Mouse (Mus musculus) liver, adult 10 weeks (tissue): ENCODE results near the gene Slitrk1. TPM values are rescaled to one million over a fixed set of nuclear protein-coding genes. Genes with fewer than 3 reads are reported as not detected.

Experiments
- polyA plus RNA-seq: library from polyadenylated mRNA; stranded (reverse); fragments of 350-450 nt; fragmentation: Illumina TruSeq; extraction: RNeasy Lipid Tissue Mini Kit (QIAGEN cat#74804); gene quantifications from one replicate; pipeline ENCODE4 v1.2.3, GENCODE M21; 2014; ENCODE audit warnings: low read depth, low replicate concordance

Gene Slitrk1
- polyA plus RNA-seq: not detected

DNA sequence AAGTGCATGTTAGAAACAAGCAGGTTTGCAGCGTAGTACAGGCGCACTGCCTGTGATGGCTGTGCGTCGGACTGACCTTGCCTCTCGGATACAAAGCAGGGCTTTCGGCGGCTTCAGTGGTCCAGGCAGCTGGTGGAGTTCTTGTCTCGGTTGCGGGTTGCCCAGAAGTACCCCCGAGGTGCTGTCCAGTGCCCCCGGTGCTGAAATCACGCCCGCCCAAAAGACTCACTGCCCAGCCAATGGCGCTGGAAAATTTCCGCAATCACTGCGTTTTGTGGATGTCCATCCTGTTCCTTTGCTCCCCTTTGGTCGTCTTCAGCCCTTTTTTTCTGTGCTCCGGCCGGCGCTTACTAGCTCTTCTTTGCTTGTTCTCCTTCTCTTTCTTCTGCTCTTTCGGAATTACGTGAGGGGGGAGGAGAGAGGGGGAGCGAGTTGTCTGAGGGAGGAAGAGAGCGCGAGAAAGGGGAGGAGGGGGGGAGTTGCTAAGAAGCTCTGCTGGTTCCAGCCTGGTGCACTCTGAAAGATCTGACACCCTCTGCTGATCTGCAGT lies at the start of gene Slitrk1:
Gene Slitrk1, minus strand, starts transcription at position 445 of the 550 bp plus-strand sequence.

